Mouse (Mus musculus) testis, adult 2 months (tissue): ENCODE data around the gene Usp7.

Experiments used
- CTCF ChIP-seq: fragments of 200-500 bp; IDR thresholded peaks from 2 replicates; pipeline ENCODE4 v1.5.1; 2012; ENCODE audit warnings: low read depth, mild to moderate bottlenecking, inconsistent platforms, low read length, moderate library complexity; ENCODE audit not compliant: control insufficient read depth, insufficient read depth, insufficient replicate concordance
- POLR2A ChIP-seq: fragments of 200-500 bp; IDR thresholded peaks from 2 replicates; pipeline ENCODE4 v1.6.1; 2012; ENCODE audit warnings: low read depth, mild to moderate bottlenecking, inconsistent platforms, low read length, moderate library complexity; ENCODE audit not compliant: control insufficient read depth

DNA sequence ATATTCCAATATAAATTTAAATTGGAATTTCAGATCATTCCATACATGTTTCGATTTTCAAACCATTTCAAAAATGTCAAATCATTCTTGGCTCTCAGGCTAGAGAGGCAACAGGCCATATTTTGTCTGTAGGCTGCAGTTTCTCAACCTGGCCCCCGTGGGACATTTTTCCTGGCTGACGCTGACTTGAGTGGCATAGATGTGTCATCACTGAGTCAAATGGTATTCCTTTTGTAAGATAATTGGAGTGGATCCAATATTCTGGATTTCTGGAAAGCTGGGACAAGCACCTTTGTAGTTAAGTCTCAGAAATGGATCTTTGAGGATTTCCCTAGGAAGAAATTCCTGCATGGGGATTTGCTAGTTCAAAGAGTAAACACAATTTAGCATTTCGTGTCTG is 1.2 kb downstream of the Usp7 start:
- no peak for TF ChIP-seq CTCF
- TF ChIP-seq POLR2A: no peak
